Mouse (Mus musculus) heart, embryonic 11.5 days (tissue): ENCODE data around the gene Gm20489. TPM values are rescaled to one million over a fixed set of nuclear protein-coding genes. Genes with fewer than 3 reads are reported as not detected.

Experiments
- ATAC-seq: fragments of 200-750 bp; cut with Nextera tagmentation; replicated peaks from 2 replicates; pipeline ENCODE4 v1.8.0; 2017; ENCODE audit warnings: moderate library complexity; ENCODE audit not compliant: insufficient number of reproducible peaks, low FRiP score, low TSS enrichment
- H3K27ac ChIP-seq: fragments of 300-500 bp; sonication (generic); 2 replicates; pipeline ENCODE4 v1.5.1; 2014; ENCODE audit warnings: mild to moderate bottlenecking, low read depth, low read length
- H3K27me3 ChIP-seq: fragments of 300-500 bp; sonication (generic); 2 replicates; pipeline ENCODE4 v1.6.1; 2014; ENCODE audit warnings: mild to moderate bottlenecking, low read length, mixed read lengths; ENCODE audit not compliant: control insufficient read depth, insufficient read depth
- H3K36me3 ChIP-seq: fragments of 300-500 bp; sonication (generic); 2 replicates; pipeline ENCODE4 v1.6.1; 2014; ENCODE audit warnings: mild to moderate bottlenecking, low read length, moderate library complexity, mixed read lengths; ENCODE audit not compliant: control insufficient read depth, insufficient read depth
- H3K4me1 ChIP-seq: fragments of 300-500 bp; sonication (generic); 2 replicates; pipeline ENCODE4 v1.6.1; 2014; ENCODE audit warnings: low read length; ENCODE audit not compliant: control insufficient read depth, insufficient read depth
- H3K4me2 ChIP-seq: fragments of 300-500 bp; sonication (generic); 2 replicates; pipeline ENCODE4 v1.6.1; 2014; ENCODE audit warnings: mild to moderate bottlenecking, moderate library complexity
- H3K4me3 ChIP-seq: fragments of 300-500 bp; sonication (generic); 2 replicates; pipeline ENCODE4 v1.5.1; 2014; ENCODE audit warnings: low read depth, low read length
- H3K9ac ChIP-seq: fragments of 300-500 bp; sonication (generic); 2 replicates; pipeline ENCODE4 v1.6.1; 2014; ENCODE audit warnings: mild to moderate bottlenecking, low read depth, low read length, moderate library complexity
- H3K9me3 ChIP-seq: fragments of 300-500 bp; sonication (generic); replicated peaks from 2 replicates; pipeline ENCODE4 v1.6.1; 2016; ENCODE audit warnings: low read length; ENCODE audit not compliant: control insufficient read depth
- WGBS: fragments of 180-500 bp; shearing (Covaris S2); extraction: QIAGEN DNeasy Blood & Tissue Kit; methylation state at CpG from one replicate; pipeline ENCODE4 v1.1.7; 2014; ENCODE audit not compliant: insufficient replicate concordance; 5-methylcytosine and 5-hydroxymethylcytosine counted together
- polyA plus RNA-seq: library from polyadenylated mRNA; unstranded; fragments of >200 nt; fragmentation: Nextera tagmentation; extraction: Ambion mirVana; gene quantifications from 2 replicates; pipeline ENCODE4 v1.2.1, GENCODE M21; 2014

The Gm20489 gene
- polyA plus RNA-seq, 1 experiment from 2014 or later: not detected

DNA sequence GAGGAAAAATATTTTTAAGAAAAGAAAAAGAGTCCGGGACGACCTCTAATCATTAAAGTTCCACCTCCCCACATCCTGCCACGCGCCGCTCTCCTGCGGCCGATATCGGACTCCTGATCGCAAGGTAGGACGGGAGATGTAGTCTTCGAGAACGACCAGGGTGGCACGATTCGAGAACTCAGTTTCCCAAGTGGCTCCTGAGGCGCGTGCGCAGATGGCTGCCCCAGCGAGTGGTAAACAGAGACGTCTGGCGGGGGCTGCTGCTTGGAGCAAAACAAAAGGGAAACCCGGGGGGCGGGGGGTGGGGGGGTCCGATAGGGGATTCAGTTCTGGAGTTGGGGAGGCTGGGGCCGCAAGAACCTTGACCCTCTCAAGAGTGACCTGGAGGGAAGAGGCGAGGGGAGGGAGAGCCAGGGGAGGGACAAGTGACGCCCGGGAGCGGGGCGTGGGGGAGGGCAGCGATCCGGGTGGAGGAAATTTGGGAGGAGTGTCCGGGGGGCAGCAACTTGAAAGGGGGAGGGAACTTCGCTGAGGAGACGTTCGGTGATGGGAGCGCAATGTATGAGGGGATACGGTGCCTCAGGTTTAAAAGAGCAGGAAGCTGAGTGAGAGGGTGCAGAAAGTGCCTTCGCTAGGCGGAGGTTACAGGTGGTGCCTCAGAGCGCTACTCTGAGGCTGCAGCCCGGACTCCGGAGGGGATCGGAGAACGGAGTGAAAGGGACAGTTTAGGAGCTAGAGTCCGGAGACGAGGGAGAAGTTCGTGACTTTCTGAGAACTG is 14.7 kb downstream of the Gm20489 start, which contains the start of gene Foxo4:
Gene Foxo4, plus strand, starts transcription at position 577 of the 778 bp plus-strand sequence.
- Histone ChIP-seq H3K36me3 (no peaks in the 10 kb centered on the region), H3K9me3 (no peaks in the 10 kb centered on the region), H3K27ac (peak within 1 kb of the TSS; percentile 57; the same call in 1 of the 2 replicates), H3K4me1 (peaks cover 5% of the 10 kb centered on the region; the same call in 1 of the 2 replicates), H3K27me3 (0 out of 2 replicates have a peak, but pooled peaks cover 3% of the 10 kb centered on the region), H3K9ac (peak within 1 kb of the TSS; percentile 67), H3K4me3 (peak within 1 kb of the TSS; percentile 65), H3K4me2 (peak within 1 kb of the TSS; percentile 69)
- 12% methylated on average over 47 of the region's 47 CpGs for whole genome bisulfite sequencing
- ATAC-seq: peak; percentile 82

DNA sequence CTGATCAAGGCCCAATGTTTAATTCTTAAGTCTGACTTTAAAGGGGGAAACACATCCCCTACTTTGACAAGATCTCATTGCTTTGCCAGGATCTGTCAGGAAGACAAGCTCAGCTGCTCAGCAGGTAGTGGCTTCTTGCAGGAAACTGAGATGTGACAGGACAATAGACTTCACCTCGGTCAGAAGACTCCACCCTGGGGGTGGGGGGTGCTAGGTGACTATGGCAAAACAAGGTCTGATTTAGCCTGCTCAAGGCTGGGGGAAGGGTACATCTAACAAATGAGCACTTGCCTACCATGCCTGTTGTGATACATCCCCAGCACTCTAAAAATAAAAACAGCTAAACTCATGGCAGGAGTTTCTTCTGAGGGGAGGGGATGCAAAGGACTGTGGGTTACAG is 23.8 kb downstream of the Gm20489 start:
- no peak for ATAC-seq
- Histone ChIP-seq H3K9me3 (no peaks in the 10 kb centered on the region), H3K36me3 (no peaks in the 10 kb centered on the region), H3K4me1 (no peaks in the 10 kb centered on the region), H3K9ac (no peak overlapping the region), H3K27ac (no peak overlapping the region), H3K4me3 (no peak overlapping the region), H3K4me2 (no peak overlapping the region), H3K27me3 (no peaks in the 10 kb centered on the region)
- WGBS: 32% methylated on average over 1 of the region's 1 CpGs

DNA sequence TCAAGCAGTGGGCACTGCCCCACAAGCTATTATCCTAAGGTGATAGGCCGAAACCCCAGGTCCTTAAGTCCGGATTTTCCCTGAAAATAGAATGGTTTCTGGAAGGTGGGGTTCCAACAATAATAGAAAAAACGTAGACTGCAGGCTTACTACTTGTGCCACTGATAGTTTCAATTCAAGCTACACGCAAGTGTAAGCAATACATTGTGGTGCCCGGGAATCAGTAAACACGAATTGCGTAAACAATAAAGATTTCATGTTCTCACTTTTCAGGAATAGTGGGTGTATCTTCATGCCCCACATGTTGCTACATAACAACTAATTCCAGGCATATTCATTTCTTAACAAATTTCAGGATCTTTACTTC is 46.0 kb downstream of the Gm20489 start:
- 0 out of 2 replicates have a peak, but pooled peaks have one; percentile 8 for ATAC-seq
- H3K36me3 ChIP-seq: no peaks in the 10 kb centered on the region
- no peak overlapping the region for H3K27ac ChIP-seq
- H3K4me2 ChIP-seq: peak overlapping the region; percentile 62
- H3K9me3 ChIP-seq: no peaks in the 10 kb centered on the region
- no peaks in the 10 kb centered on the region; the same call in 1 of the 2 replicates for H3K27me3 ChIP-seq
- H3K4me3 ChIP-seq: peak overlapping the region; percentile 58
- 33% methylated on average over 7 of the region's 7 CpGs for WGBS
- H3K4me1 ChIP-seq: no peaks in the 10 kb centered on the region
- peak overlapping the region; percentile 34; the same call in 1 of the 2 replicates for H3K9ac ChIP-seq

DNA sequence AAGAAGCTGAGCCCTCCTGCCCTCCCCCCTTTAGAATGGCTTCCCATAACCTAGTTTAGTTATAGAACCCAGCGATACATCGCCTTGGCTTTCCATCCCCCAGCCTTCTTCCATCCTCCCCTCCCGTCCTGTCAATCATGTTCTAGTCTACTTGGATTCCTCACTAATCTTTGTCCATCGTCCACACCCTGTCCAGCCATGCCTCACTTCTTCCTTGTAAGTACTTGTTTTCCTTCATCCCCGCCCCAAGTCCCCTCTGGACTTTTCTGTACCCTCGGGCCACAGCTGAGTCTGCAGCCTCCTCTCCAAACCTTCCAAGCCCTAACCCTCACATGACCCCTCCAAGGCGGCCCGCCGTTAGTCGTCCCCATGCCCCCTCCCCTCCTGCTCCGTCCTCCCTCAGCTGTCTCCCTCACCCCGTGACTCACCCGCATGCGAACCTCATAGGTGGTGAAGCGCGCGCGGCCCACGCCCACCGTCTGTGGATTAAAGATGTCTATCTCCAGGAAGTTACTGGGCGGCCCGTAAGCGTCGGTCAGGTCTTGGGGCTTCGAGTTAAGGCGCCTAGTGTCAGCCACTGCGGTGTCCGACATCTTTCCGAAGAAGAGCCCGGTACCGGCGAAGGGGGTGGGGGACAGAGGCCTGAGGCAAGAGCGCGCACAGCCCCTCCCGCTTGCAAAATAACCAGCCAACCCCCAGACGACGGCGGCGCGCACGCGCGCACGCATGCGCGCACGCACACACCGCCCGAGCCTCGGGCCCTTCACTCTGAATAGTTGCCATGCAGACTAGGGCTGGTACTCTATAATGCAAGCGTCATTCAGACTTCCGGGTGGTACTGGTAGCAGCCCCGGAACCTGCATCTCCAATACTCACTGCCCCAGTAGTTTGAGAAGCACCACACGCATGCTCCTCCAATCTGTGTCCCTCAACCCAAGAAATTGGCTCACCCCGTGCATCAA is 46.7 kb downstream of the Gm20489 start, which contains the start of gene Snx12:
Gene Snx12, minus strand, starts transcription at position 730 of the 962 bp plus-strand sequence.
- H3K4me3 ChIP-seq: peak within 1 kb of the TSS; percentile 58
- H3K4me1 ChIP-seq: no peaks in the 10 kb centered on the region
- H3K27ac ChIP-seq: peak within 1 kb of the TSS; percentile 57
- H3K9me3 ChIP-seq: no peaks in the 10 kb centered on the region
- H3K27me3 ChIP-seq: no peaks in the 10 kb centered on the region; the same call in 1 of the 2 replicates
- no peaks in the 10 kb centered on the region for H3K36me3 ChIP-seq
- ATAC-seq: peak; percentile 91
- peak within 1 kb of the TSS; percentile 68 for H3K4me2 ChIP-seq
- peak within 1 kb of the TSS; percentile 72 for H3K9ac ChIP-seq
- 18% methylated on average over 55 of the region's 55 CpGs for WGBS

Other genes with a start within 250 kb of the Gm20489 start
- gene Tex11, start 209.4 kb downstream of the Gm20489 start, polyA plus RNA-seq: 0.11 TPM in 1 of 2 replicates, not detected in the other
- gene Slc7a3, start 183.0 kb downstream of the Gm20489 start, polyA plus RNA-seq: 0.36 and 0.41 TPM in 2 replicates
- gene Snx12, start 46.5 kb downstream of the Gm20489 start, polyA plus RNA-seq: 39.0 and 48.5 TPM in 2 replicates
- 2.8 and 2.9 TPM in 2 replicates for gene Foxo4, start 14.5 kb downstream of the Gm20489 start, polyA plus RNA-seq
- not detected in 2 replicates for gene Gm614, start 5.0 kb downstream of the Gm20489 start, polyA plus RNA-seq
- gene Il2rg, start 768 bp downstream of the Gm20489 start, polyA plus RNA-seq: 12.2 and 14.4 TPM in 2 replicates
- 32.0 and 35.9 TPM in 2 replicates for gene Med12, start 5.0 kb upstream of the Gm20489 start, polyA plus RNA-seq
- 2.3 and 3.6 TPM in 2 replicates for gene Nlgn3, start 30.1 kb upstream of the Gm20489 start, polyA plus RNA-seq
- gene Gjb1, start 107.4 kb upstream of the Gm20489 start, polyA plus RNA-seq: 0.18 and 0.94 TPM in 2 replicates
- gene Zmym3, start 151.8 kb upstream of the Gm20489 start, polyA plus RNA-seq: 22.1 and 22.4 TPM in 2 replicates
- 271 and 358 TPM in 2 replicates for gene Nono, start 160.3 kb upstream of the Gm20489 start, polyA plus RNA-seq
- 77.6 and 82.9 TPM in 2 replicates for gene Itgb1bp2, start 180.1 kb upstream of the Gm20489 start, polyA plus RNA-seq